Mouse (Mus musculus): ENCODE data around the gene Slc25a29. TPM values are rescaled to one million over a fixed set of nuclear protein-coding genes. Genes with fewer than 3 reads are reported as not detected.
A peak's percentile ranks its signal among the peaks of the same experiment; 100 is the strongest.

Slc25a29 gene
- polyA plus RNA-seq, 1 experiment: 19.7 TPM

GRCm38 (mm10) chr12:108793453-108793941, 42.2 kb downstream of the Slc25a29 start:
- TF ChIP-seq POLR2A (IDR thresholded peaks at IDR 0.05; ENCODE audit: borderline replicate concordance, extremely low read depth, insufficient read depth, insufficient read length, poor library complexity, severe bottlenecking): no peak
- TF ChIP-seq CTCF (IDR thresholded peaks at IDR 0.05; ENCODE audit: borderline replicate concordance, extremely low read depth, insufficient read depth, insufficient read length): no peak
- no peak for DNase-seq (ENCODE audit: low read depth)

- peak; percentile 99 for DNase-seq (ENCODE audit: low read depth)
- TF ChIP-seq CTCF (IDR thresholded peaks at IDR 0.05; ENCODE audit: borderline replicate concordance, extremely low read depth, insufficient read depth, insufficient read length) (no peak), POLR2A (IDR thresholded peaks at IDR 0.05; ENCODE audit: borderline replicate concordance, extremely low read depth, insufficient read depth, insufficient read length, poor library complexity, severe bottlenecking) (peak; percentile 87)
Observed at GRCm38 (mm10) chr12:108792546-108793452, 42.9 kb downstream of the Slc25a29 start, which contains the start of gene Yy1. Yy1 (plus strand) TSS chr12:108792973.

GRCm38 (mm10) chr12:108792152-108792545, 43.5 kb downstream of the Slc25a29 start:
- TF ChIP-seq POLR2A (IDR thresholded peaks at IDR 0.05; ENCODE audit: borderline replicate concordance, extremely low read depth, insufficient read depth, insufficient read length, poor library complexity, severe bottlenecking): peak; percentile 48
- no peak for TF ChIP-seq CTCF (IDR thresholded peaks at IDR 0.05; ENCODE audit: borderline replicate concordance, extremely low read depth, insufficient read depth, insufficient read length)
- peak; percentile 90 for DNase-seq (ENCODE audit: low read depth)

- TF ChIP-seq CTCF (IDR thresholded peaks at IDR 0.05; ENCODE audit: borderline replicate concordance, extremely low read depth, insufficient read depth, insufficient read length): no peak
- TF ChIP-seq POLR2A (IDR thresholded peaks at IDR 0.05; ENCODE audit: borderline replicate concordance, extremely low read depth, insufficient read depth, insufficient read length, poor library complexity, severe bottlenecking): no peak
- no peak for DNase-seq (ENCODE audit: low read depth)
Observed at GRCm38 (mm10) chr12:108787329-108787728, 48.4 kb downstream of the Slc25a29 start.

GRCm38 (mm10) chr12:108785161-108785560, 50.5 kb downstream of the Slc25a29 start:
- TF ChIP-seq POLR2A (IDR thresholded peaks at IDR 0.05; ENCODE audit: borderline replicate concordance, extremely low read depth, insufficient read depth, insufficient read length, poor library complexity, severe bottlenecking) (no peak), CTCF (IDR thresholded peaks at IDR 0.05; ENCODE audit: borderline replicate concordance, extremely low read depth, insufficient read depth, insufficient read length) (no peak)
- DNase-seq (ENCODE audit: low read depth): no peak

GRCm38 (mm10) chr12:108780108-108780877, 55.4 kb downstream of the Slc25a29 start:
- no peak for DNase-seq (ENCODE audit: low read depth)
- TF ChIP-seq POLR2A (IDR thresholded peaks at IDR 0.05; ENCODE audit: borderline replicate concordance, extremely low read depth, insufficient read depth, insufficient read length, poor library complexity, severe bottlenecking) (no peak), CTCF (IDR thresholded peaks at IDR 0.05; ENCODE audit: borderline replicate concordance, extremely low read depth, insufficient read depth, insufficient read length) (no peak)

Other genes with a start within 250 kb of the Slc25a29 start
- gene Degs2, start 133.6 kb downstream of the Slc25a29 start, polyA plus RNA-seq (2012; rRNA removed): 0.05 TPM in 1 of 2 replicates, not detected in the other
- 26.5 and 33.6 TPM in 2 replicates for gene Yy1, start 42.9 kb downstream of the Slc25a29 start, polyA plus RNA-seq (2012; rRNA removed)
- gene Slc25a47, start 163 bp upstream of the Slc25a29 start, polyA plus RNA-seq (2012; rRNA removed): 19.9 and 24.8 TPM in 2 replicates
- 11.0 and 13.8 TPM in 2 replicates for gene Wdr25, start 57.7 kb upstream of the Slc25a29 start, polyA plus RNA-seq (2012; rRNA removed)
- 107 and 119 TPM in 2 replicates for gene Wars, start 58.3 kb upstream of the Slc25a29 start, polyA plus RNA-seq (2012; rRNA removed)
- 65.9 and 96.3 TPM in 2 replicates for gene Begain, start 232.3 kb upstream of the Slc25a29 start, polyA plus RNA-seq (2012; rRNA removed)

Data from brain, embryonic 14.5 days (tissue).